Mouse (Mus musculus) E14TG2a.4 (cell line): ENCODE data around the gene Mc3r.

Source experiments
- CTCF ChIP-seq: conservative IDR thresholded peaks from 2 replicates; pipeline ENCODE4 v1.5.1; 2014; ENCODE audit warnings: low read length
- NANOG ChIP-seq: IDR thresholded peaks from 2 replicates; pipeline ENCODE4 v1.6.1; 2014; ENCODE audit warnings: borderline replicate concordance, low read length, mixed read lengths
- POU5F1 ChIP-seq: IDR thresholded peaks from 2 replicates; pipeline ENCODE4 v1.6.1; 2014; ENCODE audit warnings: low read length, borderline replicate concordance

DNA sequence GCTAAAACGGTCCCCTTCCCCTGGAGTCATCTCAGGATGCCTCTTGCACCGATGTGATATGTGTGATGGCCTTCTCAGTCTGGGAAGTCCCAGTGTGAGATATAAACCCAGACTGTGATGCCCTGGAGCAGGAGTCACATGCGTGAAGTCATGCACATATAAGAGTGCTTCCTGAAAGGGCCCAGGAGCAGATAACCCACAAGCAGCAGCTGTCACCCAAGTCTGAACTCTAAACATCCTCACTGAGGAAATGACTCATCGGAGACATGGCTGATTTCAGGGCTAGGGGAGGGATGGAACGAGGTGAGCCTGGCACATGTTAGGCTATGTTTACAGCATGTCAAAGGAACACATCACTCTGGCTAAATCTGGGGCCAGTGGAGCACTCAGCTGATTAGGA is 27.9 kb downstream of the Mc3r start:
- TF ChIP-seq CTCF (no peak), POU5F1 (no peak), NANOG (no peak)
